Mouse (Mus musculus) effector memory CD4-positive, alpha-beta T cell, adult 7 months (primary cell): ENCODE measurements around the gene Cdh13. TPM values are rescaled to one million over a fixed set of nuclear protein-coding genes. Genes with fewer than 3 reads are reported as not detected.

Experiments
- polyA plus RNA-seq: library from polyadenylated mRNA; unstranded; fragments of 100-300 nt; shearing (Covaris generic); gene quantifications from one replicate; pipeline ENCODE4 v1.2.1, GENCODE M21; 2017

The Cdh13 gene
- 0.15 TPM for polyA plus RNA-seq

GRCm38 (mm10) chr8:118283600-118284111, at the start of gene Cdh13:
TSS of gene Cdh13 (plus strand) at chr8:118283733.

GRCm38 (mm10) chr8:119344190-119344856, 1060.8 kb downstream of the Cdh13 start, which contains the start of gene Hsbp1:
TSS of gene Hsbp1 (plus strand) at chr8:119344488.

